Mouse (Mus musculus) cortical plate, adult 2 months (tissue): ENCODE measurements around the gene Eif4e1b.

Experiments
- CTCF ChIP-seq: fragments of 200-500 bp; IDR thresholded peaks from 2 replicates; pipeline ENCODE4 v1.5.1; 2011; ENCODE audit warnings: mild to moderate bottlenecking, control low read depth, low read length; ENCODE audit not compliant: insufficient read depth; ENCODE audit errors: extremely low read depth
- POLR2A ChIP-seq: fragments of 200-500 bp; IDR thresholded peaks from 2 replicates; pipeline ENCODE4 v1.6.1; 2011; ENCODE audit warnings: mild to moderate bottlenecking, low read length, control low read depth; ENCODE audit not compliant: insufficient read depth; ENCODE audit errors: extremely low read depth

DNA sequence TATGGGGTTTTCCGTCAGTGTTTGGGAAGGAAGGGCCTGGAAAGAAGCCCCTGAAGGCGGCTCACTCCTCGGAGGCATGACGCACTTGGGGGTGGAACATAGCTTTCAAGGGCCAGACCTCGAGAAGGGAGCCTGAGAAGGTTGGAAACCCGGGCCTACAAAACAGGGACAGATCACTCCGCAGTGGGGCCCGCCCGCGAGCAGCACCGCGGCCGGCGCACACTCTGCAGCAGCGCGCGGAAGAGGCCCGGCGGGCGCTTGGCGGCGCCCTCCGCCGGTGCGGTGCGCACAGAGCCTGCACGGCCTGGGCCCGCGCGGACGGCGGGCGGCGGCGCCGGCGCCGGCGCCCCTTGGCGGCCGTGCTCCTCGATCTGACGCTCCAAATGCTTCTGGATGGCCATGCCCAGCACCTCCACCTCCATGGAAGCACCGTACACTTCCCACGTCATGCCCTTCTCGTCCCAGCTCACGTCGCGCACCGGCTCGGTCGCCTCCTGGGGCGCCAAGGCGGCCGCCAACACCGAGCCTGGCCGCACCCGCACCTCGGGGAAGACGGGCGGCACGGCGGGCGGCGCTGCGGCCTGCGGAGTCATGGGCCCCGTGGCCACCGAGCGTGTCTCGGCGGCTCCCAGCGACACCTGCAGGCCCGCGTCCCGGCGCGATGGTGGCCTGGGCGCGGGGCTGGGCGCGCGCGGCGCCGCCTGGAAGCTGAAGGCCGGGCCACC, 46.1 kb upstream of the Eif4e1b start:
- no peak for TF ChIP-seq POLR2A
- TF ChIP-seq CTCF: no peak
